Mouse (Mus musculus): ENCODE results near the gene Cacng6. TPM values are rescaled to one million over a fixed set of nuclear protein-coding genes. Genes with fewer than 3 reads are reported as not detected.
A peak's percentile ranks its signal among the peaks of the same experiment; 100 is the strongest.

Gene Cacng6
- polyA plus RNA-seq, 1 experiment, result 15.0 TPM

- Histone ChIP-seq H3K4me2 (ENCODE audit: low read depth) (no peak overlapping the region), H3K79me2 (ENCODE audit: control insufficient read depth, insufficient read depth) (no peaks in the 10 kb centered on the region), H3K27me3 (ENCODE audit: control insufficient read depth, insufficient read depth, insufficient read length) (no peaks in the 10 kb centered on the region), H3K36me3 (ENCODE audit: control insufficient read depth, insufficient read depth) (no peaks in the 10 kb centered on the region), H3K4me3 (no peak overlapping the region), H3ac (ENCODE audit: control insufficient read depth, insufficient read length) (no peak overlapping the region)
- TF ChIP-seq CEBPB (IDR thresholded peaks at IDR 0.05; ENCODE audit: insufficient read depth, poor library complexity, severe bottlenecking), result no peak
- TF ChIP-seq REST (IDR thresholded peaks at IDR 0.05; ENCODE audit: insufficient read depth, insufficient read length), result no peak
- TF ChIP-seq MYOG (IDR thresholded peaks at IDR 0.05; ENCODE audit: control insufficient read depth in 1 of 3, insufficient read depth in 1 of 3, insufficient read length in 2 of 3, low read depth in 2 of 3), result no peak
- TF ChIP-seq TCF3 (IDR thresholded peaks at IDR 0.05; ENCODE audit: insufficient read length, low read depth), result no peak
- no peak for TF ChIP-seq POLR2AphosphoS2 (IDR thresholded peaks at IDR 0.05; ENCODE audit: insufficient read length, low read depth)
- no peak for TF ChIP-seq POLR2A (IDR thresholded peaks at IDR 0.05; ENCODE audit: insufficient read length, low read depth)
- TF ChIP-seq USF1 (IDR thresholded peaks at IDR 0.05; ENCODE audit: low read depth), result no peak
- no peak for TF ChIP-seq MAX (IDR thresholded peaks at IDR 0.05; ENCODE audit: low read depth)
- no peak for TF ChIP-seq MYOD1 (IDR thresholded peaks at IDR 0.05; ENCODE audit: control insufficient read depth in 1 of 3, insufficient read length in 2 of 3, low read depth in 2 of 3)
- no peak for TF ChIP-seq SRF (IDR thresholded peaks at IDR 0.05; ENCODE audit: control insufficient read depth, insufficient read length, low read depth)
- no peak for TF ChIP-seq TCF12 (IDR thresholded peaks at IDR 0.05; ENCODE audit: insufficient read depth, poor library complexity, severe bottlenecking)
- no peak for TF ChIP-seq E2F4 (IDR thresholded peaks at IDR 0.05; ENCODE audit: insufficient read depth)
Measured at GRCm38 (mm10) chr7:3440526-3440925, 16.5 kb downstream of the Cacng6 start.

- no peak overlapping the region for H3K4me3 ChIP-seq
- H3K36me3 ChIP-seq (ENCODE audit: control insufficient read depth, insufficient read depth), result no peaks in the 10 kb centered on the region
- no peaks in the 10 kb centered on the region for H3K27me3 ChIP-seq (ENCODE audit: control insufficient read depth, insufficient read depth, insufficient read length)
- TF ChIP-seq MYOG (IDR thresholded peaks at IDR 0.05; ENCODE audit: control insufficient read depth in 1 of 3, insufficient read depth in 1 of 3, insufficient read length in 2 of 3, low read depth in 2 of 3), result peak in 2 of 3 experiments; percentile 8 to 84
- peak; percentile 62 for TF ChIP-seq TCF12 (IDR thresholded peaks at IDR 0.05; ENCODE audit: insufficient read depth, poor library complexity, severe bottlenecking)
- no peak for TF ChIP-seq MAX (IDR thresholded peaks at IDR 0.05; ENCODE audit: low read depth)
- TF ChIP-seq MYOD1 (IDR thresholded peaks at IDR 0.05; ENCODE audit: control insufficient read depth in 1 of 3, insufficient read length in 2 of 3, low read depth in 2 of 3), result peak in 2 of 3 experiments; percentile 82 to 88
- no peaks in the 10 kb centered on the region for H3K79me2 ChIP-seq (ENCODE audit: control insufficient read depth, insufficient read depth)
- no peak overlapping the region for H3K4me2 ChIP-seq (ENCODE audit: low read depth)
- no peak overlapping the region for H3ac ChIP-seq (ENCODE audit: control insufficient read depth, insufficient read length)
Measured at GRCm38 (mm10) chr7:3442476-3443062, 18.6 kb downstream of the Cacng6 start.

- TF ChIP-seq POLR2A (IDR thresholded peaks at IDR 0.05; ENCODE audit: insufficient read length, low read depth), result no peak
- no peak for TF ChIP-seq POLR2AphosphoS2 (IDR thresholded peaks at IDR 0.05; ENCODE audit: insufficient read length, low read depth)
- TF ChIP-seq REST (IDR thresholded peaks at IDR 0.05; ENCODE audit: insufficient read depth, insufficient read length), result no peak
- no peak for TF ChIP-seq TCF3 (IDR thresholded peaks at IDR 0.05; ENCODE audit: insufficient read length, low read depth)
- no peak for TF ChIP-seq MAX (IDR thresholded peaks at IDR 0.05; ENCODE audit: low read depth)
- no peak for TF ChIP-seq USF1 (IDR thresholded peaks at IDR 0.05; ENCODE audit: low read depth)
- no peak for TF ChIP-seq E2F4 (IDR thresholded peaks at IDR 0.05; ENCODE audit: insufficient read depth)
- no peak for TF ChIP-seq MYOG (IDR thresholded peaks at IDR 0.05; ENCODE audit: control insufficient read depth in 1 of 3, insufficient read depth in 1 of 3, insufficient read length in 2 of 3, low read depth in 2 of 3)
- TF ChIP-seq SRF (IDR thresholded peaks at IDR 0.05; ENCODE audit: control insufficient read depth, insufficient read length, low read depth), result no peak
- TF ChIP-seq TCF12 (IDR thresholded peaks at IDR 0.05; ENCODE audit: insufficient read depth, poor library complexity, severe bottlenecking), result no peak
- TF ChIP-seq MYOD1 (IDR thresholded peaks at IDR 0.05; ENCODE audit: control insufficient read depth in 1 of 3, insufficient read length in 2 of 3, low read depth in 2 of 3), result no peak
- TF ChIP-seq CEBPB (IDR thresholded peaks at IDR 0.05; ENCODE audit: insufficient read depth, poor library complexity, severe bottlenecking), result no peak
- H3K36me3 ChIP-seq (ENCODE audit: control insufficient read depth, insufficient read depth), result no peaks in the 10 kb centered on the region
- no peak overlapping the region for H3K4me3 ChIP-seq
- no peak overlapping the region for H3K4me2 ChIP-seq (ENCODE audit: low read depth)
- H3ac ChIP-seq (ENCODE audit: control insufficient read depth, insufficient read length), result no peak overlapping the region
- H3K79me2 ChIP-seq (ENCODE audit: control insufficient read depth, insufficient read depth), result no peaks in the 10 kb centered on the region
- no peaks in the 10 kb centered on the region for H3K27me3 ChIP-seq (ENCODE audit: control insufficient read depth, insufficient read depth, insufficient read length)
Measured at GRCm38 (mm10) chr7:3444678-3445077, 20.7 kb downstream of the Cacng6 start.

GRCm38 (mm10) chr7:3446584-3446983 is 22.6 kb downstream of the Cacng6 start:
- no peak overlapping the region for H3K4me3 ChIP-seq
- H3K79me2 ChIP-seq (ENCODE audit: control insufficient read depth, insufficient read depth), result no peaks in the 10 kb centered on the region
- no peaks in the 10 kb centered on the region for H3K36me3 ChIP-seq (ENCODE audit: control insufficient read depth, insufficient read depth)
- H3K27me3 ChIP-seq (ENCODE audit: control insufficient read depth, insufficient read depth, insufficient read length), result no peaks in the 10 kb centered on the region
- H3ac ChIP-seq (ENCODE audit: control insufficient read depth, insufficient read length), result no peak overlapping the region
- TF ChIP-seq CEBPB (IDR thresholded peaks at IDR 0.05; ENCODE audit: insufficient read depth, poor library complexity, severe bottlenecking), result no peak
- no peak for TF ChIP-seq MAX (IDR thresholded peaks at IDR 0.05; ENCODE audit: low read depth)
- no peak for TF ChIP-seq E2F4 (IDR thresholded peaks at IDR 0.05; ENCODE audit: insufficient read depth)
- TF ChIP-seq POLR2AphosphoS2 (IDR thresholded peaks at IDR 0.05; ENCODE audit: insufficient read length, low read depth), result no peak
- no peak for TF ChIP-seq REST (IDR thresholded peaks at IDR 0.05; ENCODE audit: insufficient read depth, insufficient read length)
- TF ChIP-seq MYOG (IDR thresholded peaks at IDR 0.05; ENCODE audit: control insufficient read depth in 1 of 3, insufficient read depth in 1 of 3, insufficient read length in 2 of 3, low read depth in 2 of 3), result no peak
- TF ChIP-seq POLR2A (IDR thresholded peaks at IDR 0.05; ENCODE audit: insufficient read length, low read depth), result no peak
- no peak for TF ChIP-seq MYOD1 (IDR thresholded peaks at IDR 0.05; ENCODE audit: control insufficient read depth in 1 of 3, insufficient read length in 2 of 3, low read depth in 2 of 3)
- H3K4me2 ChIP-seq (ENCODE audit: low read depth), result peak overlapping the region; percentile 58

GRCm38 (mm10) chr7:3447026-3447425 is 23.0 kb downstream of the Cacng6 start:
- H3K79me2 ChIP-seq (ENCODE audit: control insufficient read depth, insufficient read depth), result no peaks in the 10 kb centered on the region
- no peak overlapping the region for H3ac ChIP-seq (ENCODE audit: control insufficient read depth, insufficient read length)
- no peaks in the 10 kb centered on the region for H3K36me3 ChIP-seq (ENCODE audit: control insufficient read depth, insufficient read depth)
- peak overlapping the region; percentile 58 for H3K4me2 ChIP-seq (ENCODE audit: low read depth)
- H3K27me3 ChIP-seq (ENCODE audit: control insufficient read depth, insufficient read depth, insufficient read length), result no peaks in the 10 kb centered on the region
- H3K4me3 ChIP-seq, result no peak overlapping the region
- TF ChIP-seq POLR2A (IDR thresholded peaks at IDR 0.05; ENCODE audit: insufficient read length, low read depth), result no peak
- no peak for TF ChIP-seq MYOD1 (IDR thresholded peaks at IDR 0.05; ENCODE audit: control insufficient read depth in 1 of 3, insufficient read length in 2 of 3, low read depth in 2 of 3)
- no peak for TF ChIP-seq TCF12 (IDR thresholded peaks at IDR 0.05; ENCODE audit: insufficient read depth, poor library complexity, severe bottlenecking)
- no peak for TF ChIP-seq SRF (IDR thresholded peaks at IDR 0.05; ENCODE audit: control insufficient read depth, insufficient read length, low read depth)
- TF ChIP-seq E2F4 (IDR thresholded peaks at IDR 0.05; ENCODE audit: insufficient read depth), result no peak
- no peak for TF ChIP-seq REST (IDR thresholded peaks at IDR 0.05; ENCODE audit: insufficient read depth, insufficient read length)
- no peak for TF ChIP-seq TCF3 (IDR thresholded peaks at IDR 0.05; ENCODE audit: insufficient read length, low read depth)
- no peak for TF ChIP-seq CEBPB (IDR thresholded peaks at IDR 0.05; ENCODE audit: insufficient read depth, poor library complexity, severe bottlenecking)

Data from myocyte (in vitro differentiated cells).